Mouse (Mus musculus): ENCODE results near the gene Pet100.

- TF ChIP-seq CTCF (IDR thresholded peaks at IDR 0.05; ENCODE audit: borderline replicate concordance, control insufficient read depth, extremely low read depth, insufficient read depth, low read length, poor library complexity) = no peak
- TF ChIP-seq POLR2A (IDR thresholded peaks at IDR 0.05; ENCODE audit: control insufficient read depth, extremely low read depth, insufficient read depth, low read length, poor library complexity) = no peak
Observed at GRCm38 (mm10) chr8:3607822-3608221, 13.5 kb upstream of the Pet100 start.

Data from thymus, adult 2 months (tissue).